Mouse (Mus musculus) cortical plate, adult 2 months (tissue): ENCODE results near the gene Pmm2. TPM values are rescaled to one million over a fixed set of nuclear protein-coding genes. Genes with fewer than 3 reads are reported as not detected.

ENCODE experiments used
- H3K27ac ChIP-seq: fragments of 200-500 bp; 2 replicates; pipeline ENCODE4 v1.5.1; 2012; ENCODE audit warnings: low read length, control low read depth, inconsistent platforms; ENCODE audit not compliant: insufficient read depth
- H3K4me1 ChIP-seq: fragments of 200-500 bp; 2 replicates; pipeline ENCODE4 v1.6.1; 2011; ENCODE audit warnings: low read length; ENCODE audit not compliant: control insufficient read depth, insufficient read depth
- H3K4me3 ChIP-seq: fragments of 200-500 bp; 2 replicates; pipeline ENCODE4 v1.5.1; 2011; ENCODE audit warnings: mild to moderate bottlenecking, low read length, control low read depth; ENCODE audit not compliant: insufficient read depth
- CTCF ChIP-seq: fragments of 200-500 bp; IDR thresholded peaks from 2 replicates; pipeline ENCODE4 v1.5.1; 2011; ENCODE audit warnings: mild to moderate bottlenecking, control low read depth, low read length; ENCODE audit not compliant: insufficient read depth; ENCODE audit errors: extremely low read depth
- POLR2A ChIP-seq: fragments of 200-500 bp; IDR thresholded peaks from 2 replicates; pipeline ENCODE4 v1.6.1; 2011; ENCODE audit warnings: mild to moderate bottlenecking, low read length, control low read depth; ENCODE audit not compliant: insufficient read depth; ENCODE audit errors: extremely low read depth
- polyA plus RNA-seq: library from polyadenylated mRNA; depleted of rRNA; stranded (reverse); fragments of >200 nt; gene quantifications from 2 replicates; pipeline ENCODE4 v1.2.3, GENCODE M21; 2012; rRNA removed

Pmm2 gene
- 43.8 and 44.6 TPM in 2 replicates for polyA plus RNA-seq

- H3K4me3 ChIP-seq, result peak within 1 kb of the TSS; percentile 88
- H3K27ac ChIP-seq, result peak within 1 kb of the TSS; percentile 63
- TF ChIP-seq CTCF (no peak), POLR2A (peak; percentile 57; the same call in 1 of the 2 replicates)
- H3K4me1 ChIP-seq, result peaks cover 3% of the 10 kb centered on the region
These were observed at the start of gene Pmm2, which contains the start of gene Tmem186 for GRCm38 (mm10) chr16:8637217-8638051. Gene Pmm2, plus strand, starts transcription at chr16:8637674. Gene Tmem186, minus strand, starts transcription at chr16:8637712.

GRCm38 (mm10) chr16:8595411-8595810 is 42.1 kb upstream of the Pmm2 start:
- Histone ChIP-seq H3K27ac (no peak overlapping the region), H3K4me3 (no peak overlapping the region), H3K4me1 (peaks cover 10% of the 10 kb centered on the region)
- TF ChIP-seq CTCF (no peak), POLR2A (no peak)

- Histone ChIP-seq H3K4me3 (no peak overlapping the region), H3K4me1 (peaks cover 10% of the 10 kb centered on the region), H3K27ac (no peak overlapping the region)
- TF ChIP-seq POLR2A, result no peak
- no peak for TF ChIP-seq CTCF
These were observed 41.1 kb upstream of the Pmm2 start for GRCm38 (mm10) chr16:8596336-8596735.

- no peak overlapping the region for H3K4me3 ChIP-seq
- TF ChIP-seq POLR2A (no peak), CTCF (no peak)
- H3K27ac ChIP-seq, result no peak overlapping the region
- peaks cover 10% of the 10 kb centered on the region for H3K4me1 ChIP-seq
These were observed 40.0 kb upstream of the Pmm2 start for GRCm38 (mm10) chr16:8597516-8597915.

- Histone ChIP-seq H3K27ac (no peak overlapping the region), H3K4me3 (no peak overlapping the region), H3K4me1 (no peaks in the 10 kb centered on the region)
- TF ChIP-seq CTCF (no peak), POLR2A (no peak)
These were observed 33.7 kb upstream of the Pmm2 start for GRCm38 (mm10) chr16:8603789-8604188.

- Histone ChIP-seq H3K27ac (no peak overlapping the region), H3K4me3 (no peak overlapping the region), H3K4me1 (no peaks in the 10 kb centered on the region)
- TF ChIP-seq POLR2A (no peak), CTCF (no peak)
These were observed 27.1 kb upstream of the Pmm2 start for GRCm38 (mm10) chr16:8610397-8610796.

GRCm38 (mm10) chr16:8612214-8613005 is 25.1 kb upstream of the Pmm2 start:
- no peak overlapping the region for H3K4me3 ChIP-seq
- no peak for TF ChIP-seq POLR2A
- TF ChIP-seq CTCF, result no peak
- no peak overlapping the region for H3K27ac ChIP-seq
- no peaks in the 10 kb centered on the region for H3K4me1 ChIP-seq

- Histone ChIP-seq H3K4me1 (no peaks in the 10 kb centered on the region), H3K4me3 (no peak overlapping the region), H3K27ac (no peak overlapping the region)
- TF ChIP-seq CTCF (no peak), POLR2A (no peak)
These were observed 24.4 kb upstream of the Pmm2 start for GRCm38 (mm10) chr16:8613039-8613438.

GRCm38 (mm10) chr16:8613447-8613846 is 24.0 kb upstream of the Pmm2 start:
- no peak overlapping the region for H3K27ac ChIP-seq
- H3K4me1 ChIP-seq, result no peaks in the 10 kb centered on the region
- TF ChIP-seq CTCF (no peak), POLR2A (no peak)
- no peak overlapping the region for H3K4me3 ChIP-seq

- H3K27ac ChIP-seq, result no peak overlapping the region
- H3K4me1 ChIP-seq, result no peaks in the 10 kb centered on the region
- no peak overlapping the region for H3K4me3 ChIP-seq
- TF ChIP-seq POLR2A, result no peak
- no peak for TF ChIP-seq CTCF
These were observed 17.7 kb upstream of the Pmm2 start for GRCm38 (mm10) chr16:8619659-8620314.
